Mouse (Mus musculus) forebrain, postnatal 0 days (tissue): ENCODE measurements at regions not wholly inside any gene's neighbourhood (a gene's known extent, or its start where the extent isn't known, plus 50 kb on each side); places are given as distances from the start of the nearest gene placed in this dataset.

Experiments
- ATAC-seq: fragments of 200-750 bp; cut with Nextera tagmentation; 2 replicates; pipeline ENCODE4 v1.8.0; 2017; ENCODE audit warnings: mild to moderate bottlenecking, moderate library complexity
- DNase-seq: peaks from one replicate; pipeline ENCODE4 v3.0.0-alpha.2; 2015
- H3K27ac ChIP-seq: fragments of 300-500 bp; sonication (generic); 2 replicates; pipeline ENCODE4 v1.5.1; 2014; ENCODE audit warnings: low read depth, mild to moderate bottlenecking, antibody characterized with exemption, low read length, moderate library complexity, mixed read lengths
- H3K27me3 ChIP-seq: fragments of 300-500 bp; sonication (generic); 2 replicates; pipeline ENCODE4 v1.6.1; 2014; ENCODE audit warnings: mild to moderate bottlenecking, low read length, mixed read lengths; ENCODE audit not compliant: insufficient read depth
- H3K36me3 ChIP-seq: fragments of 300-500 bp; sonication (generic); 2 replicates; pipeline ENCODE4 v1.6.1; 2014; ENCODE audit warnings: mild to moderate bottlenecking, moderate library complexity; ENCODE audit not compliant: insufficient read depth
- H3K4me1 ChIP-seq: fragments of 300-500 bp; sonication (generic); 2 replicates; pipeline ENCODE4 v1.6.1; 2014; ENCODE audit warnings: antibody characterized with exemption; ENCODE audit not compliant: insufficient read depth
- H3K4me2 ChIP-seq: fragments of 300-500 bp; sonication (generic); 2 replicates; pipeline ENCODE4 v1.6.1; 2014; ENCODE audit warnings: low read depth, mild to moderate bottlenecking, moderate library complexity
- H3K4me3 ChIP-seq: fragments of 300-500 bp; sonication (generic); 2 replicates; pipeline ENCODE4 v1.5.1; 2014; ENCODE audit warnings: low read depth, low read length, mixed read lengths
- H3K9ac ChIP-seq: fragments of 300-500 bp; sonication (generic); 2 replicates; pipeline ENCODE4 v1.6.1; 2014; ENCODE audit warnings: mild to moderate bottlenecking
- H3K9me3 ChIP-seq: fragments of 300-500 bp; sonication (generic); 2 replicates; pipeline ENCODE4 v1.6.1; 2016; ENCODE audit warnings: low read length
- CTCF ChIP-seq: sonication (generic); IDR thresholded peaks from 2 replicates; pipeline ENCODE4 v1.5.1; 2016; ENCODE audit warnings: antibody characterized with exemption, control low read depth, low read depth
- WGBS: fragments of 180-500 bp; shearing (Covaris S2); extraction: QIAGEN DNeasy Blood & Tissue Kit; methylation state at CpG from one replicate; pipeline ENCODE4 v1.1.7; 2014; 5-methylcytosine and 5-hydroxymethylcytosine counted together

GRCm38 (mm10) chr16:80893761-80894160 lies 306.7 kb upstream of the Ncam2 start:
- no peak for ATAC-seq
- no peak overlapping the region for H3K4me3 ChIP-seq
- no peaks in the 10 kb centered on the region for H3K27me3 ChIP-seq
- 77% methylated on average over 4 of the region's 4 CpGs for WGBS
- no peak overlapping the region for H3K27ac ChIP-seq
- no peaks in the 10 kb centered on the region for H3K36me3 ChIP-seq
- DNase-seq: peak; percentile 5
- no peak for TF ChIP-seq CTCF
- H3K4me1 ChIP-seq: no peaks in the 10 kb centered on the region
- H3K9me3 ChIP-seq: no peaks in the 10 kb centered on the region
- H3K9ac ChIP-seq: no peak overlapping the region
- H3K4me2 ChIP-seq: no peak overlapping the region

DNA sequence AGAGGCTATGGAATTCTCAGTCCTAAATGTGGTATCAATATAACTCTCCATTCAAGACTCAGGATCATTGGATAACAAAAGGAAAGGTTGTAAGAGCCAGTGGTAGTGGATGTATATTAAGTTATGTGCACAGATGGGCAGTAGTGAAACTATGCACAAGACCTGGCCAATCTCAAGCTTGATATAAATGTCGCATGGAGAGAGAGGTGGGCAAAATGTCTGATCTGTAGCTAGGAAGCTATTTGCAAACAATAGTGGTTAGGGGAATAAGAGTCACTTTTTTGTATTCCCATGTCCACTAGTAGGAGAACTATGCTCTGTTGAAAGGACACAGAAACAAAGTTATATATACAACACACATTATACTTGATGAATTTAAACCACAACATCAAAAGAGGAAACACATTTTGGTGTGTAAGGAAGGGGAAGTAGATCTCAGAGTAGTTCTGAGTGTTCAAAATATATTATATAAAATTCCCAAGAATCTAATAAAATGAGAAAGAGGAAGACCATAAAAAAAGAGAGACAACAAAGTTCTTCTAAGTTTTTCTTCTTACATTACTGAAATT lies 279.7 kb upstream of the Ncam2 start:
- Histone ChIP-seq H3K27ac (no peak overlapping the region), H3K27me3 (no peaks in the 10 kb centered on the region), H3K4me2 (no peak overlapping the region), H3K9ac (no peak overlapping the region), H3K4me1 (no peaks in the 10 kb centered on the region), H3K9me3 (no peaks in the 10 kb centered on the region), H3K4me3 (no peak overlapping the region), H3K36me3 (no peaks in the 10 kb centered on the region)
- 98% methylated on average over 1 of the region's 1 CpGs for WGBS
- DNase-seq (no peak), ATAC-seq (no peak)
- TF ChIP-seq CTCF: no peak

GRCm38 (mm10) chr16:80931017-80931416 lies 269.5 kb upstream of the Ncam2 start:
- H3K27me3 ChIP-seq: no peaks in the 10 kb centered on the region
- no peaks in the 10 kb centered on the region for H3K4me1 ChIP-seq
- no peak overlapping the region for H3K4me2 ChIP-seq
- ATAC-seq (no peak), DNase-seq (no peak)
- no peak overlapping the region for H3K9ac ChIP-seq
- no peaks in the 10 kb centered on the region for H3K9me3 ChIP-seq
- whole genome bisulfite sequencing: 68% methylated on average over 3 of the region's 3 CpGs
- H3K4me3 ChIP-seq: no peak overlapping the region
- H3K27ac ChIP-seq: no peak overlapping the region
- H3K36me3 ChIP-seq: no peaks in the 10 kb centered on the region
- no peak for TF ChIP-seq CTCF

DNA sequence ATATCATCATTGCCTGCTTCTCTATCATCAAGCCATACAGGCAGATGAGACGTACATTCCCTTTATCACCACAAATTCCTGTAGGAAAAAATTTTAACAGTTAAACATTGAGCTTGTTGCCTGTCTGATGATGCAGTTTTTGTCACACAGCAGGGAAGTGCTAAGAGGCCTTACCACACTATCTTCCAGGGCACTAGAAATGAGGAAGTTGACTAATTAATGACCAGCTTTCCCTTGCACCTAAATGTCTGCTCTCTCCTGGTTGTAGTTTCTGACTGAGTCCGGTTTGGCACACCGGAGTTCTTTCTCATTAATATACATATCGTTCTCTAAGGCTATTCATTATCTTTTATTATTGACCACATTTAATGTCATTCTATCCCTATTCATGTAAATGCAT lies 269.0 kb upstream of the Ncam2 start:
- WGBS: 68% methylated on average over 4 of the region's 4 CpGs
- no peak for ATAC-seq
- no peaks in the 10 kb centered on the region for H3K4me1 ChIP-seq

DNA sequence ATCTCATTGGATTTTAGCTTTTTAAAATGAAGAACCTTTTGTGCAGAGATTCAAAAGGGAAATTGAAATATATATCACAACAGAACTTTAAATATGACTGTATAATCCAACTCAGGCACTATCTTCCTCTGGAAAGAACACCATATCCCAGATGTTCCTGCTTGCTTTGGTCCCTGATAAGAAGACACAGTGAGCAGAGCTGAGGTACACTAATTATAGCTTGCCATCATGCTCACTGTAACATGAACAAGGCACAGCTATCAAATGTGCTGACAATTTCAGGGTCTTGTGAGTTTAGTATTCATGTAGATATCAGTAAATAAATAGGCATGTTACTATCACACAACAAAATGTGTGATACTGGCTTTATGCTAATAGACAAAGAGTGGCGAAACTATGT lies 264.8 kb upstream of the Ncam2 start:
- ATAC-seq (no peak), DNase-seq (no peak)
- H3K4me2 ChIP-seq: no peak overlapping the region
- no peak overlapping the region for H3K9ac ChIP-seq
- no peaks in the 10 kb centered on the region for H3K36me3 ChIP-seq
- H3K9me3 ChIP-seq: no peaks in the 10 kb centered on the region
- no peak for TF ChIP-seq CTCF
- 89% methylated on average over 1 of the region's 1 CpGs for WGBS
- H3K27me3 ChIP-seq: no peaks in the 10 kb centered on the region
- no peak overlapping the region for H3K4me3 ChIP-seq
- no peaks in the 10 kb centered on the region for H3K4me1 ChIP-seq
- no peak overlapping the region for H3K27ac ChIP-seq

More for the DNA sequence above, 269.0 kb upstream of the Ncam2 start:
- Histone ChIP-seq H3K27ac (no peak overlapping the region), H3K4me2 (no peak overlapping the region), H3K27me3 (no peaks in the 10 kb centered on the region), H3K36me3 (no peaks in the 10 kb centered on the region), H3K9ac (no peak overlapping the region), H3K4me3 (no peak overlapping the region), H3K9me3 (no peaks in the 10 kb centered on the region)
- DNase-seq: no peak
- TF ChIP-seq CTCF: no peak

DNA sequence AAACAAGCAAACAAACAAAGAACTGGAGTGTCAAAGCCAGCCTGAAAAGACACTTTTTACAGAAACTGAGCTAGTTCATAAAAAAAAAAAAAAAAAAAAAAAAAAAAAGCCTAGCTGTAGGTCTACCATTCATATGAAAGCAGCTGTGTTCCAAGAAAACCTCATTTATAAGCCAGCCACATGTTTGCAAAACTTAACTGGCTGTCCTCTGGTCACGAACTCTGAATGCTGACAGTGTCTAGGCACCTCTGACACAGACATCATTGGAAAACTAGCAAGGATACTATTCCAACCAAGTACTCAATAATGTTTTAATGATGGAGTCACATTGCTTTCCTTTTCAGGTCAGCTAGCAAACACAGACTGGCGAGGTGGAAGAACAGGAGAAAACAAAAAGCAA lies 238.4 kb upstream of the Ncam2 start:
- no peaks in the 10 kb centered on the region for H3K9me3 ChIP-seq
- 23% methylated on average over 2 of the region's 2 CpGs for WGBS
- no peak for ATAC-seq
- H3K27ac ChIP-seq: no peak overlapping the region
- H3K4me2 ChIP-seq: no peak overlapping the region
- no peak for DNase-seq
- no peaks in the 10 kb centered on the region for H3K36me3 ChIP-seq
- H3K4me1 ChIP-seq: no peaks in the 10 kb centered on the region
- no peak for TF ChIP-seq CTCF
- no peaks in the 10 kb centered on the region for H3K27me3 ChIP-seq
- no peak overlapping the region for H3K9ac ChIP-seq
- H3K4me3 ChIP-seq: no peak overlapping the region

DNA sequence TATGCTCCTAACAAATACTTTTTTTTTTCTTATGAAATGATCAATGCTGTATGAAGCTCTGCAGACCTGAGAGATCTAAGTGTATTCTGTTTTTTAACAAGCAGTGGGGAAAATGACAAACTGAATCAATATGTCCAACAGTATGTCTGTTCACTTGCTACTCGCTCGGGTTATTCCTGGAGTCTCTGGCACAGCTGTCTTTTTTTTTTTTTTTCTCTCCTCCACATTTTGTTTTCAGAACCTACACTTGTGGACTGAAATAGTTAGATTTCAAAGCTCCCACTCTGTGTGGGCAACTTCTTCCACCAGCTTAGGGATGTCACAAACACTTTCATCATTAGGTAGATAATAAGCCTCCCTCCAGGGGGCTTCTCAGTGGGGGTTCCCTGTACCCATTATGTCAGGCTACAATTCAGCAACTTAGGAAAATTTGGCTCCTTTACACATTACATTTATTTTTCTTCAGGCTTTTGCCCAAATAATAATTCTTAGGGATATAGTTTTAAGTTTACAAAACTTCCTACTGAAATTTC lies 218.9 kb upstream of the Ncam2 start:
- no peaks in the 10 kb centered on the region for H3K4me1 ChIP-seq
- H3K27ac ChIP-seq: no peak overlapping the region
- DNase-seq: no peak
- no peaks in the 10 kb centered on the region for H3K27me3 ChIP-seq
- H3K4me2 ChIP-seq: no peak overlapping the region
- H3K36me3 ChIP-seq: no peaks in the 10 kb centered on the region
- no peak for TF ChIP-seq CTCF
- no peak overlapping the region for H3K9ac ChIP-seq
- no peak overlapping the region for H3K4me3 ChIP-seq
- WGBS: 8% methylated on average over 2 of the region's 2 CpGs
- ATAC-seq: no peak
- no peaks in the 10 kb centered on the region for H3K9me3 ChIP-seq
